Mouse (Mus musculus) MEL (cell line): ENCODE data around the gene Man1c1. TPM values are rescaled to one million over a fixed set of nuclear protein-coding genes. Genes with fewer than 3 reads are reported as not detected.

Source experiments
- DNase-seq: peaks from one replicate; pipeline ENCODE4 v3.0.0; 2011; ENCODE audit warnings: low read depth, low spot score
- H3K27ac ChIP-seq: 2 replicates; pipeline ENCODE4 v1.5.1; 2012; ENCODE audit warnings: low read depth, mild to moderate bottlenecking, control low read depth, low read length, moderate library complexity; ENCODE audit not compliant: control insufficient read depth
- H3K27me3 ChIP-seq, 2 experiments: fragments of 150-350 bp in 1 of 2; sonication (generic) in 1 of 2; 2 replicates each; pipeline ENCODE4 v1.6.1; 2012; ENCODE audit warnings: low read length in 2 of 2, mild to moderate bottlenecking in 2 of 2, improper control_type of control experiment in 1 of 2, moderate library complexity in 1 of 2; ENCODE audit not compliant: insufficient read depth in 2 of 2, control insufficient read depth in 1 of 2
- H3K36me3 ChIP-seq, 2 experiments: 2 replicates each; pipeline ENCODE4 v1.6.1; 2012 to 2014; ENCODE audit warnings: low read length in 2 of 2, improper control_type of control experiment in 1 of 2, inconsistent platforms in 1 of 2, mild to moderate bottlenecking in 1 of 2; ENCODE audit not compliant: insufficient read depth in 2 of 2, control insufficient read depth in 1 of 2
- H3K4me1 ChIP-seq, 2 experiments: fragments of 150-350 bp in 1 of 2; sonication (generic) in 1 of 2; 2 replicates each; pipeline ENCODE4 v1.6.1; 2012; ENCODE audit warnings: low read length in 2 of 2, improper control_type of control experiment in 1 of 2, mild to moderate bottlenecking in 1 of 2; ENCODE audit not compliant: insufficient read depth in 2 of 2, control insufficient read depth in 1 of 2
- H3K4me3 ChIP-seq, 2 experiments: fragments of 150-350 bp in 1 of 2; sonication (generic) in 1 of 2; 2 replicates each; pipeline ENCODE4 v1.5.1; 2012; ENCODE audit warnings: low read depth in 2 of 2, low read length in 2 of 2, mild to moderate bottlenecking in 2 of 2, moderate library complexity in 2 of 2, control low read depth in 1 of 2, improper control_type of control experiment in 1 of 2; ENCODE audit not compliant: control insufficient read depth in 1 of 2, insufficient read depth in 1 of 2
- H3K79me2 ChIP-seq: 2 replicates; pipeline ENCODE4 v1.6.1; 2012; ENCODE audit warnings: mild to moderate bottlenecking, low read length, moderate library complexity; ENCODE audit not compliant: control insufficient read depth, poor library complexity, insufficient read depth
- H3K9ac ChIP-seq: 2 replicates; pipeline ENCODE4 v1.6.1; 2012; ENCODE audit warnings: low read depth, mild to moderate bottlenecking, control low read depth, low read length, moderate library complexity; ENCODE audit not compliant: control insufficient read depth, poor library complexity, severe bottlenecking
- H3K9me3 ChIP-seq: fragments of 150-350 bp; sonication (generic); replicated peaks from 2 replicates; pipeline ENCODE4 v1.6.1; 2012; ENCODE audit warnings: mild to moderate bottlenecking, low read length, improper control_type of control experiment, moderate library complexity; ENCODE audit not compliant: insufficient read depth
- BHLHE40 ChIP-seq: IDR thresholded peaks from 2 replicates; pipeline ENCODE4 v1.6.1; 2012; ENCODE audit warnings: low read depth, mild to moderate bottlenecking, inconsistent platforms, low read length, improper control_type of control experiment, borderline replicate concordance
- E2F4 ChIP-seq: IDR thresholded peaks from 2 replicates; pipeline ENCODE4 v1.6.1; 2011; ENCODE audit warnings: low read depth, low read length, improper control_type of control experiment, borderline replicate concordance
- EP300 ChIP-seq, 2 experiments: IDR thresholded peaks; 2 replicates each; pipeline ENCODE4 v1.6.1; 2011; ENCODE audit warnings: improper control_type of control experiment in 2 of 2, low read length in 2 of 2, low read depth in 1 of 2, mild to moderate bottlenecking in 1 of 2
- ETS1 ChIP-seq: IDR thresholded peaks from 2 replicates; pipeline ENCODE4 v1.6.1; 2012; ENCODE audit warnings: low read depth, mild to moderate bottlenecking, inconsistent platforms, low read length, improper control_type of control experiment, moderate library complexity
- GABPA ChIP-seq: IDR thresholded peaks from 2 replicates; pipeline ENCODE4 v1.6.1; 2012; ENCODE audit warnings: low read depth, mild to moderate bottlenecking, inconsistent platforms, low read length, improper control_type of control experiment, moderate library complexity
- MAZ ChIP-seq: IDR thresholded peaks from 2 replicates; pipeline ENCODE4 v1.6.1; 2012; ENCODE audit warnings: low read depth, mild to moderate bottlenecking, inconsistent platforms, low read length, improper control_type of control experiment
- MEF2A ChIP-seq: IDR thresholded peaks from 2 replicates; pipeline ENCODE4 v1.6.1; 2014; ENCODE audit warnings: low read depth, mild to moderate bottlenecking, inconsistent platforms, low read length, improper control_type of control experiment; ENCODE audit not compliant: poor library complexity, insufficient replicate concordance, severe bottlenecking; ENCODE audit errors: extremely low read depth
- MXI1 ChIP-seq: IDR thresholded peaks from 2 replicates; pipeline ENCODE4 v1.6.1; 2011; ENCODE audit warnings: mild to moderate bottlenecking, low read depth, low read length, improper control_type of control experiment
- MYB ChIP-seq: IDR thresholded peaks from 2 replicates; pipeline ENCODE4 v1.6.1; 2011; ENCODE audit warnings: mild to moderate bottlenecking, low read depth, low read length, improper control_type of control experiment
- MYC ChIP-seq: IDR thresholded peaks from 2 replicates; pipeline ENCODE4 v1.6.1; 2011; ENCODE audit warnings: low read depth, mild to moderate bottlenecking, low read length, improper control_type of control experiment, moderate library complexity
- NELFE ChIP-seq: IDR thresholded peaks from 2 replicates; pipeline ENCODE4 v1.6.1; 2011; ENCODE audit warnings: low read depth, low read length, improper control_type of control experiment
- NRF1 ChIP-seq: IDR thresholded peaks from 2 replicates; pipeline ENCODE4 v1.6.1; 2014; ENCODE audit warnings: low read depth, mild to moderate bottlenecking, inconsistent platforms, low read length, improper control_type of control experiment, moderate library complexity; ENCODE audit not compliant: poor library complexity, insufficient read depth, severe bottlenecking
- POLR2A ChIP-seq, 2 experiments: IDR thresholded peaks; 2 replicates each; pipeline ENCODE4 v1.6.1; 2011 to 2012; ENCODE audit warnings: low read length in 2 of 2, mild to moderate bottlenecking in 2 of 2, control low read depth in 1 of 2, improper control_type of control experiment in 1 of 2, low read depth in 1 of 2, moderate library complexity in 1 of 2; ENCODE audit not compliant: control insufficient read depth in 1 of 2, insufficient read depth in 1 of 2, poor library complexity in 1 of 2
- POLR2AphosphoS5 ChIP-seq: IDR thresholded peaks from 2 replicates; pipeline ENCODE4 v1.6.1; 2012; ENCODE audit warnings: low read depth, borderline replicate concordance, mild to moderate bottlenecking, inconsistent platforms, low read length, moderate library complexity, mixed read lengths
- RCOR1 ChIP-seq: IDR thresholded peaks from 2 replicates; pipeline ENCODE4 v1.6.1; 2012; ENCODE audit warnings: low read depth, mild to moderate bottlenecking, inconsistent platforms, low read length, improper control_type of control experiment
- SIN3A ChIP-seq: IDR thresholded peaks from 2 replicates; pipeline ENCODE4 v1.6.1; 2012; ENCODE audit warnings: low read length, improper control_type of control experiment, inconsistent platforms
- UBTF ChIP-seq: IDR thresholded peaks from 2 replicates; pipeline ENCODE4 v1.6.1; 2012; ENCODE audit warnings: low read depth, mild to moderate bottlenecking, inconsistent platforms, low read length, improper control_type of control experiment, moderate library complexity, borderline replicate concordance; ENCODE audit not compliant: insufficient read depth
- USF1 ChIP-seq: IDR thresholded peaks from 2 replicates; pipeline ENCODE4 v1.6.1; 2014; ENCODE audit warnings: low read depth, mild to moderate bottlenecking, inconsistent platforms, low read length, improper control_type of control experiment, moderate library complexity
- USF2 ChIP-seq, 2 experiments: IDR thresholded peaks; 2 replicates each; pipeline ENCODE4 v1.6.1; 2011 to 2012; ENCODE audit warnings: improper control_type of control experiment in 2 of 2, low read length in 2 of 2, borderline replicate concordance in 1 of 2, inconsistent platforms in 1 of 2, low read depth in 1 of 2, mild to moderate bottlenecking in 1 of 2; ENCODE audit not compliant: insufficient read depth in 1 of 2
- ZC3H11A ChIP-seq: IDR thresholded peaks from 2 replicates; pipeline ENCODE4 v1.6.1; 2012; ENCODE audit warnings: low read depth, mild to moderate bottlenecking, inconsistent platforms, low read length, improper control_type of control experiment
- ZKSCAN1 ChIP-seq: IDR thresholded peaks from 2 replicates; pipeline ENCODE4 v1.6.1; 2012; ENCODE audit warnings: low read depth, mild to moderate bottlenecking, inconsistent platforms, low read length, improper control_type of control experiment, moderate library complexity
- polyA plus RNA-seq, 2 experiments: library from polyadenylated mRNA; stranded (reverse) in 1 of 2; unstranded in 1 of 2; fragments of >175 nt in 1 of 2; fragments of >200 nt in 1 of 2; gene quantifications; 2 replicates each; pipeline versions ENCODE4 v1.2.1 to v1.2.4; 2012; ENCODE audit warnings: low replicate concordance in 2 of 2, low read depth in 1 of 2; ENCODE audit not compliant: insufficient read length in 2 of 2, insufficient read depth in 1 of 2, missing spikeins in 1 of 2
- total RNA-seq: library from RNA; depleted of rRNA; stranded (reverse); fragments of 300-350 nt; gene quantifications from 2 replicates; pipeline ENCODE4 v1.2.3, GENCODE M21; 2012

Gene Man1c1
- total and polyA plus RNA-seq, 3 experiments: 1.9 to 5.2 TPM; not detected in 1

GRCm38 (mm10) chr4:134526220-134526619 lies 177.9 kb downstream of the Man1c1 start:
- peak; percentile 56 for DNase-seq
- peaks cover 9 to 13% of the 10 kb centered on the region in 2 experiments for H3K36me3 ChIP-seq

DNA sequence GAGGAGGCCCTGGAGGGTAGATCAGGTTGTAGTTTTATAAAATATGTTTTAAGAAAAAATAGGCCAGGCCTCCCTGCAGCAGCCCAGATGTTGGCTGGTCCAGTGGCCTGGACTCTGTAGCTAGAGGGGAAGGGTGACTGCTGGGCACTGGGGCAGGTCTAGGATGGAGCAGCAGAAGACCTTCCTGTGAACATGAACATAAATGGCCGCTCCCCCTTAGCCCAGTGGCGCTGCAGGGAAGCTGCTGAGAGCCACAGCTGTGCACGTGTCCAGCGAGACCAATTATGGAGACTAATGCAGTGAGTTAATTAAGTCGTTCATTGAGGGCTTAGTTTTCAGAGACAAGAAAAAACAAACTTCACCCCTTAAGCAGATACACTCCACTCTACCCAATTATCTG lies 178.3 kb downstream of the Man1c1 start:
- no peak for DNase-seq
- TF ChIP-seq ETS1 (no peak), UBTF (no peak), GABPA (no peak), USF2 (IDR thresholded peaks at IDR 0.05; ENCODE audit: borderline replicate concordance in 1 of 2, insufficient read depth in 1 of 2, low read depth in 1 of 2, low read length in 2 of 2) (no peak), RCOR1 (no peak), USF1 (no peak), POLR2AphosphoS5 (no peak), EP300 (IDR thresholded peaks at IDR 0.05; ENCODE audit: low read depth in 1 of 2, low read length in 2 of 2) (no peak), BHLHE40 (no peak), MAZ (no peak), POLR2A (IDR thresholded peaks at IDR 0.05; ENCODE audit: control insufficient read depth in 1 of 2, insufficient read depth in 1 of 2, low read depth in 1 of 2, low read length in 2 of 2, poor library complexity in 1 of 2) (no peak), ZC3H11A (no peak), ZKSCAN1 (no peak), MYB (no peak), NRF1 (no peak), E2F4 (no peak), MXI1 (no peak), SIN3A (no peak), MYC (no peak)
- Histone ChIP-seq H3K27me3 (no peaks in the 10 kb centered on the region), H3K36me3 (peaks cover 9 to 13% of the 10 kb centered on the region in 2 experiments), H3K27ac (peak overlapping the region; percentile 25), H3K79me2 (peaks cover 1% of the 10 kb centered on the region; the same call in 1 of the 2 replicates), H3K4me1 (peaks cover 0 to 6% of the 10 kb centered on the region in 2 experiments; a peak in 2 of 4 replicates), H3K9me3 (no peaks in the 10 kb centered on the region), H3K9ac (no peak overlapping the region), H3K4me3 (no peak overlapping the region)

More at GRCm38 (mm10) chr4:134526220-134526619, 177.9 kb downstream of the Man1c1 start:
- Histone ChIP-seq H3K27me3 (no peaks in the 10 kb centered on the region), H3K27ac (peak overlapping the region; percentile 25), H3K9me3 (no peaks in the 10 kb centered on the region), H3K4me1 (peaks cover 0 to 6% of the 10 kb centered on the region in 2 experiments; a peak in 2 of 4 replicates), H3K4me3 (no peak overlapping the region), H3K79me2 (peaks cover 1% of the 10 kb centered on the region; the same call in 1 of the 2 replicates), H3K9ac (no peak overlapping the region)
- TF ChIP-seq MEF2A: no peak
- no peak for TF ChIP-seq BHLHE40
- TF ChIP-seq NELFE: no peak
